Mouse (Mus musculus): ENCODE results near the gene Slc44a2.
A peak's percentile ranks its signal among the peaks of the same experiment; 100 is the strongest.
"Not testable (repeated sequence)": the region's sequence is repeated elsewhere in the genome, so short reads cannot be mapped to it uniquely, and the experiment has no call there.

The Slc44a2 gene

DNA sequence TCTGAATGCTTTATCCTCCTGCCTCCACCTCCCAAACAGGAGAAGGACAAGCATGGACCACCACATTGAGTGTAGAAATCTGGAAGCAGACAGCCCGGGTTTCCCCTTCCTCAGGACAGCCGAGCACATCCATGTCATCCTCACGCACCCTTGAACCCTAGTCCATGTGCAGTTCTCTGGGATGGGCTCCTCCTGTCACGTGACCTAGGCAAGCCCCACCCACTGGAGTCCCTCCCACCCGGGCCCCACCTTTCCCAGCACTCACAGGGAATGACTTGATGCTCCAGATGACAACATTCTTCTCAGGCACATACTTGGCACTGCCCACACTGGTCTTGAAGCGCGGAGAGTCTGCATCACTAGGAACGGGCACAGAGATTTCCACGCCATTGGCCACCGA is 21.5 kb upstream of the Slc44a2 start:
- DNase-seq (ENCODE audit: extremely low spot score, low read depth, low spot score): no peak

DNA sequence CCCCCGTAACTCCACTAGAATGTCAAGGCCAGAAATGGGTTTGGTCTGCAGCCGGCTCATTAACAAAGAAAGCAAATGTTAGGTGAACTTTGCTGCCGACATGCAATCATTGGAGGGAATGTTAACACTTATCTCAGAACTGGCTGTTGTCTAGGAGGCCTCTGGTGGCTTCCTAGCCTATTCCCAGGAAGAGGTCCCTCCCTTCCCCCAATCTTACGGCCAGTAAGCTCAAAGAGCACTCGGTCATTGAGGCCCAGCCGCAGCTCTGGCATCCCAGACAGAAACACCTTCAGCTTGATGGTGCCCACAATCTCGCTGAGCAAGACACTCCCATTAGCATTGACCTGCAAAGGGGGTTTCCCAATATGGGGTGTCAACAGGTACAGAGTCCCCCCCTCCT is 15.4 kb upstream of the Slc44a2 start:
- DNase-seq (ENCODE audit: extremely low spot score, low read depth, low spot score): no peak

DNA sequence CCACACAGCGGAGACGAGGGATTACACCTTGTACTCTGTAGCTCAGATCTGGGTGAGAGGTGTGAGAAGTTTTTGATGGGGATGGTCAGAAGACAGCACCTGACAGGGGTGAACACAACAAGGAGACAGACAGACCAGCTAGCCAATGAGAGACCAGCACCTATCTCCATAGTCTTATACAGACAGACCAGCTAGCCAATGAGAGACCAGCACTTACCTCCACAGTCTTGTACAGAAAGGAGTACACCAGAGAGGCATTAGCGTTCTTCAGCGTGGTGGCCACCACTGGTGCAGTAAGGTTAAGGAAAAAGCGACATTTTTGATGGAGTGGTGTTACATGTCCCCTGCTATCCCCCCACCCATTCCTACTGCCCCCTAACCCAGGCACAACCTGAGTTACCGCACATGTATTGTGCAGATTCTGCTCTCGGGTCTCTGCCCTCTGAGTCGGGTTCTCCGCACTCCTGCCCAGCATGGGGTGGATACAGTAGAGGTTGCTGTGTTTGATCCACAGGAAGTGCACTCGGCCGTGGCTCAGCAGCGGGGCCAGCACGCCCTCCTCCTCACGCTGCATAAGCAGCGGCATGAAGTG is 11.3 kb upstream of the Slc44a2 start:
- DNase-seq (ENCODE audit: extremely low spot score, low read depth, low spot score): no peak

DNA sequence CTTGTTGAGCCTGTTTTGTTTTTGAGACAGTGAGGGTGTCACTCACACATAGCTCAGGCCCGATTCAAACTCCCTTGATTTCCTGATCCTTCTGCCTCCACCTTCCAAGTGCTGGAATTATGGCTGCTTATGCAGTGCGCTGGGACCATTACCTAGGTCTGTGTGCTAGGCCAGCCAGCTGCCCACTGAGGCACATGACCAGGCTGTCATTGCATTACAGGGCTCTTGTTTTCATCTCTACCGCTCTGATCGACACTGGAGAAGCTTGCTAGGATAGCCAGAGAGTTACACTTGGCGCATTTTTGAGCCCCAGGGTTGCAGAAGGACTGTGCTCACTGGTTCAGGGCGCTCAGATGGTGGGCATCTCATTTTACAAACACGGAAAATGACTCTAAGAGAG is 8.8 kb upstream of the Slc44a2 start:
- DNase-seq (ENCODE audit: extremely low spot score, low read depth, low spot score): no peak

DNA sequence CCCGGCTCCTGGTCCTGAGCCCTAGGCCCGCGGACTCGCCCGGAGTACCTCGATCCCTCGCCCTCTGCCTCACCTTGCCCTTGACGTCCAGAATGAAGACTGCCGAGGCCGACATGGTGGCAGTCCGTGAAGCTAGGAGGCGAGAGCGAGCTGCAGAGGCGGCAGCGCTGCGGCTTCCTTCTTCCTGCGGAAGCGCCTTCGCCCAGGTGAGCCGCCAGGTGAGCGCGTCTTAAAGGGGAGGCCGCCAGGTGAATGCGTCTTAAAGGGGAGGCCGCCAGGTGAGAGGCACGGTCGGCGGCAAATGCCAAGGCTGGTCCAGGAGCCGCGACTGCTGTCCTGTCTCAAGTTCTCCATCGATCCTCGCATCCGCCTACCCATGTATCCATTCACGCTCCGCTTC is 8.4 kb upstream of the Slc44a2 start, which contains the start of gene Ap1m2:
TSS of gene Ap1m2 (minus strand) at position 204 of the 400 bp plus-strand sequence.
- no peak for DNase-seq (ENCODE audit: extremely low spot score, low read depth, low spot score)

DNA sequence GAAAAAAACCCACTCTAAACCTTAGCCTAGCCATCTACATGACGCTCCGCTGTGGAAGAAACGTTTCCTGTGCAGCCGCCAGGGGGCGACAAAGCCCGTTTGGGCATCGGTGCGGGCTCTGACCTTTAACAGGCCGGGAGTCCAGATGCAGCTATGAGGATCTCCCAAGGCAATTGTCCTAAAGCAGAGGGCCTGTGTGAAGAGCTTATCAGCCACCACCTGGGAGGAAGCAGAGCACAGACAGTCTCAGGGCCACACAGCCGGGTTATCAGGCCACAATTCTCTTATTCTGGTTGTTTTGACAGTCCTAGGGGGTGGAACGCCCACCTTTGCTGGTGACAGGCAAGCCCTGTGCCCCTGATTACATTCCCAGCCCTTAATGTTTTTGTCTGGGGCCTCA is 7.1 kb upstream of the Slc44a2 start:
- peak; percentile 53 for DNase-seq (ENCODE audit: extremely low spot score, low read depth, low spot score)

DNA sequence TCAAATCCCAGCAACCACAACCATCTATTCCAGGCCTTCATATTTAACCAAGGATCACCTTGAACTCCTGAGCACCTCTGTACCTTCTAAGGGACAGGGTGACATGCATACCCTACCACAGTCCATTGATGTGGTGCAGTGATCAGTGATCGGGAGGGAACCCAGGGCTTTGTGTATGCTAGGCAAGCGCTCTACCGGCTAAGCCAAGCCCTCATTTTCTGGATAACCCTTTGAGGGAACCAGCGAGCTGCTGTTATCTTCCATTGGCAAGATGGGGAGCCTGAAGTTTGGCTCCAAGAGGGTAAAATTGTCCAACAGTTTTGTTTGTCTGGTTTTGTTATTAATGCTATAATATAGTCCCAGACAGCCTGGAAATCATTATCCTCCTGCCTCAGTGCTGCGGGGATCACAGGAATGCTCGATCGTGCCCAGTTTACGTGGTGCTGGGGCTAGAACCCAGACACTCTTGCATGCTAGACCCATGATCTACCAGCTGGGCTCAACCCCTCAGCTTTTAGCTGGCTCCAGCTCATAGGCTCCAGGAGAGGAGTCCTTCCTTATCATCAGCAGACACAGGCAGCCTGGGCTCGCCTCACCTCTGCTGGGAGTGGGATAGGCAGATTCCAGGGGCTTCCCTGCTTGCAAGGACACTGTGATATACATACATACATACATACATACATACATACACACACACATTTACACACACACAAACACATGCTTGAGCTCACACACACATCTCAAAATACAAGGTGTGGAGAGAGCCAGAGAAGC is 5.9 kb upstream of the Slc44a2 start:
- no peak for DNase-seq (ENCODE audit: extremely low spot score, low read depth, low spot score)

DNA sequence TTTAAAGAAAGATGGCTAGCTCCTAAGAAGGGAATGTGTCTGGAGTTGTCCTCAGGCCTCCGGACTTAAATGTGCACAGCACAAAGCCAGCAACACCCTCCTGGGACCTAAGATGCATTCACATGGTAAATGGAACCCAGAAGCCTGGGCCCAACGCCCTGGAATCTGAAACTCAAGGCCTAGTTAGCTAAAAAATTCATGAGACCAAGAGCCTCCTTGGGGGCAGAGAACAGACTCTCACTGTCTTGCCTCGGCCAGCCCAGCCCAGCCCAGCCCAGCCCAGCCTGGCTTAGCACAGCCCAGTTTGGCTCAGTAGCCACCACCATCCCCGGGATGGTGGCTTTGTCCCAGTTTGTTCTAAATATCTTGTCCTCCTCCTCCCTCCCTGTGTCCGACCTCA is 5.1 kb upstream of the Slc44a2 start:
- no peak for DNase-seq (ENCODE audit: extremely low spot score, low read depth, low spot score)

DNA sequence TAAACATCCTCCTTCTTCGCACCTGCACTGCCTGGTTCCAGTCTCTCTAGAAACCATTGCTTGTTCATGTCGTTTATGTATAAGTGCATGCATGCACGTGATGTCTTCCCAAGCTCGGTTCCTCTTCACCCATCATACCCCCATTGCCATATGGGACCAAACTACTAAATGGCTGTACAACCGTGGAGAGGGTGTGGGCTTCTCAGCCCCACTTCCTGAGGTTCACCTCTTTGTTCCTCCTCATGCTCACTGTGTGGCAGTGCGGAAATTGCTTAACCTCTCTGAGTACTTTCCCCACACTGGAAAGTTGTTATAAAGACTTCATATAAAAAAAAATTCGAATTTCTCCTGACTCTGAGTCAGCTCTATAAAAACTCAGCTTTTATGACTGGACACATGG is 3.8 kb upstream of the Slc44a2 start:
- DNase-seq (ENCODE audit: extremely low spot score, low read depth, low spot score): no peak

DNA sequence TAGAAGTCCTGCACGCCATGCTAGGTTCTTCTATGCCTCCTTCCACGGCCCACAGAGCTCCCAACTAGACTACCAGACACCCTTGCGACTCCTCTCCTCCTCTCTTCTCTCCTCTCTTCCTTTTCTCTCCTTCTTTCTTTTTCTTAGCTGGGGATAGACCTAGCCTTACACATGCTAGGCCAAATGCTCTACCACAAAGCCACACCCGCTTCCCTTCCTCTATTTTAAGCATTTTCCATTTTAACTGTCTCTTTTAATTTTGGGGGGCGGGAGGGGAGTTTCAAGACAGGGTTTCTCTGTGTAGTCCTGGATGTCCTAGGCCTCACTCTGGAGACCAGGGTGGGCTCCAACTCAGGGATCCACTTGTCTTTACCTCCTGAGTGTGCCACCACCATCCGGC is 1.7 kb upstream of the Slc44a2 start:
- no peak for DNase-seq (ENCODE audit: extremely low spot score, low read depth, low spot score)

DNA sequence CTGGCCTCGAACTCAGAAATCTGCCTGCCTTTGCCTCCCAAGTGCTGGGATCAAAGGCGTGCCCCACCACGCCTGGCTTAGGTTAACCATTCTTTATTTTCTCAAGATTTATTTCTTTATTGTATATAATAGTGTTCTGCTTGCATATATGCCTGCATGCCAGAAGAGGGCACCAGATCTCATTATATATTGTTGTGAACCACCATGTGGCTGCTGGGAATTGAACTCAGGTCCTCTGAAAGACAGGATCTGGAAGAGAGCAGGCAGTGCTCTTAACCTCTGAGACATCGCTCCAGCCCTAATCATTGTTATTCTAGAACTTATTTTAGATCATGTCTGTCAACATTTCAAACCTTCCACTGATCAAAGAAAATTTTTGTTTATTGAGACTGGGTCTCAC is 995 bp upstream of the Slc44a2 start:
- DNase-seq (ENCODE audit: extremely low spot score, low read depth, low spot score): no peak

DNA sequence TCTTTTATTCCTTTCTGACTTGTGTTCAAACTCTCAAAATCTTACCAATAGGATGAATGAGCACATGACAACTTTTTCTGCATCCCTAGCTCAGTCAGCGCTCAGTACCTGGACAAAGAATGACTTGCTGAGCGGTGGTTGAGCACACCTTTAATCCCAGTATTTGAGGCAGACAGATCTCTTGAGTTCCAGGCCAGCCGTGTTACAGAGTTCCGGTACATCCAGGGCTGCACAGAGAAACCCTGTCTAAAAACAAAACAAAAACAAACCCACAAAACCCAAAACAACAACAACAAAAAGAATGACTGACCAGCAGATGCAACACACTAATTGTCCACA is 249 bp upstream of the Slc44a2 start:
- DNase-seq (ENCODE audit: extremely low spot score, low read depth, low spot score): peak; percentile 44

DNA sequence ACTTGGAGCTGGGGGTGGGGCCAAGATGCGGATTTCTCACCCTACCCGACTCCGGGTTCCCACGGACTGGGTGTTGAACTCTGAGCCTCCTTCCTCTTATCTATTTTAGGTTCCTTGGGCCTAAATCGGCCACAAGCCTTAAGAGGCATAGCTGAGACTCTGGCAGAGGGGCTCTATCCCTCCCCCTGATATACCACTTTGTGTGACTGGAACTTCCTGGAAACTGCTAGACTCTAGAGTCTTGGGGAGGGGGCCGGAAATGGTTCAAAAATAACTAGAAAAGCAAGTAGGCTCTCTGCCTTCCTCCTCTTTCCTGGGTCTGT is 976 bp downstream of the Slc44a2 start:
- no peak for DNase-seq (ENCODE audit: extremely low spot score, low read depth, low spot score)

DNA sequence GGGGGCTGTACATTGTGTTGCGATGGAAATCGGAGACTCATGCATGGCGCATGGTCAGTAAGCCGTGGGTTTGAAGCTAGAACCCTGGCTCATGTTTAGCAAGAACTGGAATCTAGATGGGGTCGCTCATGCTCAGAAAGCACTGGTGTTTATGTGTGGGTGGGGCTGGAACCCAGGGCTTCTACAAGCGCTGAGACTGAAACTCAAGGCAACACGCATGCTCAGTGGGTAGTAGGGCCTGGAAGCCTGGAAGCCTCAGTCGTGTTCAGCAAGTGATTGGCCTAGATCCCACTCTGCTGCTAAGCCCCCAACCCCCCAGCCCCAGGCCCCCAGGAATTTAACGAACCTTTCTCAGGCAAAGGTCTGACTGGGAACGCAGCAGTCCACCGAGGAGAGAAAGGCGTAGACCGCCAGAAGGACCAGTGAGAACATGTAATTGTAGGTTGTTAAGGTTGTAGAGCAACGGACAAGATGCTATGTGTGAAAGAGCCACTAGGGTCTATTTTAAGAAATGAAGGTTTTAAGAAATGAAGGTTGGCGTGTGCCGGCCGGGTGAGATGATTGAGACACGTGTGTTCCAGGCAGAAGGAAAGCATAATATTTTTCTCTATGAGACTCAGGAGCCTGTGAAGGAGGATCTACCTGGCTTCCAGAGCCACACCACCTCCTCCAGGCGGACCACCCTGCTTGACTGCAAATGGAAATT is 1.9 kb downstream of the Slc44a2 start:
- no peak for DNase-seq (ENCODE audit: extremely low spot score, low read depth, low spot score)

DNA sequence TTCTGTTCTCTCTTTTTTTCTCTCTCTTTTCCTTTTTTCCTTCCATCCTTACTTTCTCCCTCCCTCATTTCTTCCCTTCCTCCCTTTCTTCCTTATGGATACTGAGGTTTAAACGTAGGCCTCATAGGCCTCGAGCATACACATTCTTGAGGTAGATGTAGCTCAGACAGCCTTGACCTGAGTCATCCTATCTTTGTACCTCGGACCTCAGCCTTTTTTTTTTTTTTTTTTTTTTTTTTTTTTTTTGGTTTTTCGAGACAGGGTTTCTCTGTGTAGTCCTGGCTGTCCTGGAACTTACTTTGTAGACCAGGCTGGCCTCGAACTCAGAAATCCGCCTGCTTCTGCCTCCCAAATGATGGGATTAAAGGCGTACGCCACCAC is 2.4 kb downstream of the Slc44a2 start:
- not testable (repeated sequence) for DNase-seq (ENCODE audit: extremely low spot score, low read depth, low spot score)

DNA sequence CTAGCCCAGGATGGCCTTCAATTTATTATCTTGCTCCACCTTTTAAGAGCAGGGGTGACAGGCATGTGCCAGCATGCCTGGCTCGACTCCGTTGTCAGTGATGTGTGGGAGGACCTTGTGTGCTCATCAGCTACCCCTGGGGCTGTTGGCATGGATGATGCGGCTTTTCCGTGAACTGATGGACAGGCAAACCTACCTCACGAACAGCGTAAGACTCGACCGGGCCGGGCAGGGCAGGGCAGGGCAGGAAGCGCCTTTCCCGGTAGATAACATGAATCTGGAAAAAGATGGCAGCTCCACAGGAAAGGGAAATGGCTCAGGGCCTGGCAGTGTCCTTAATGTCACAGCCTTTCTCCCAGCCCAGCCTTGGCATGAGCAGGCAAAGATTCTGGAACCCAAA is 3.8 kb downstream of the Slc44a2 start:
- DNase-seq (ENCODE audit: extremely low spot score, low read depth, low spot score): no peak

DNA sequence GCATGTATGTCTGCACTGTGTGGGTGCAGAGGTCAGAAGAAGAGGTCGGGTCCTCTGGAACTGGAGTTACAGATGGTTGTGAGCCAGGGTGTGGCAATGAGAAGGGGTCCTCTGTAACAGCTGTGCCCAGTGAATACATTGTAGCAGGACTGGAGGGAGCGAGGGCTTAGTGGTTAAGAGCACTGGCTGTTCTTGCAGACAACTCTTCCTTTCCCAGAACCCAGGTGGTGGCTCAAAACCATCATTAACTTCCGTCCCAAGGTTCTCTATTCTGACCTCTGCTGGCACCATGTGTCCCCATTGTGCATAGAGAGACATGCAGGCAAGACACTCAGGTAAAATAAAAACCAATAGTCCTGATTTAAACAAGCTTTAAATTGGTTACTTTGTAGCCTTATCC is 7.1 kb downstream of the Slc44a2 start:
- DNase-seq (ENCODE audit: extremely low spot score, low read depth, low spot score): no peak

DNA sequence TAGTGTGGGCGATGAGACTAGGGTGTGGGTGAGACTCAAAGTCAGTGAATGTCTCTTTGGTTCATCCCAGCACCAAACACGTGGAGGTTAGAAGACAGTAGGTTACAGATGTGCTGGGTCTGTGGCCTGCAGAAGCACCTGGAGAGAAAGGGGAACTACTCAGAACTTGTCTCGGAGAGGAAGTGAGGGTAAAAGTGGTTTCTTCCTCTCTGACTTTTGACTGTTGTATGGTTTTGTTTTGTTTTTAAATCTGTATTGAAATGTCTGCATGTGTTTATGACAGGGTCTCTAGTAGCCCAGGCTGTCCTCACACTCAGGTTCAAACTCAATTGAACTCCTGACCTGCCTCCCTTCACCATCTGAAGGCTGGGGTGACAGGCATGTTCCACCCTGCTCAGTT is 7.5 kb downstream of the Slc44a2 start:
- DNase-seq (ENCODE audit: extremely low spot score, low read depth, low spot score): no peak

DNA sequence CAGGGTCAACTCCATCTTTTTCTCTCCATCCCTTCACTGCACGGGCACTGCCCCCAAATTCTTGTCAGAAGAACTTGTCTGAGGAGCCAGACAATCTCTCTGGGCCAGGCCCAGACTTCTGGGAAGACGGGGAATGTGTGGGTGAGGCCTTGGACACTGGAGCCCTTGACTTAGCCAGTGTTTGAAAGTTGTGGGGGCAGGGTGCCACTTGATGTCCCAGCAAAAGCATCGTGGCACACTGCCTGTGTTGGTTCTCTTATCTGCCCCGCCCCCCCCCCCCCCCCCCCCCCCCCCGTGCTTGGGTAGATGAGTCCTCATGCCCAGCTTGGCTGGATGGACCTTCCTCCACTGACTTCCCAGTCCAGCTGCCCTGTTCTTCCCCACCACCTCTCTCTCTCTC is 8.5 kb downstream of the Slc44a2 start:
- DNase-seq (ENCODE audit: extremely low spot score, low read depth, low spot score): no peak

DNA sequence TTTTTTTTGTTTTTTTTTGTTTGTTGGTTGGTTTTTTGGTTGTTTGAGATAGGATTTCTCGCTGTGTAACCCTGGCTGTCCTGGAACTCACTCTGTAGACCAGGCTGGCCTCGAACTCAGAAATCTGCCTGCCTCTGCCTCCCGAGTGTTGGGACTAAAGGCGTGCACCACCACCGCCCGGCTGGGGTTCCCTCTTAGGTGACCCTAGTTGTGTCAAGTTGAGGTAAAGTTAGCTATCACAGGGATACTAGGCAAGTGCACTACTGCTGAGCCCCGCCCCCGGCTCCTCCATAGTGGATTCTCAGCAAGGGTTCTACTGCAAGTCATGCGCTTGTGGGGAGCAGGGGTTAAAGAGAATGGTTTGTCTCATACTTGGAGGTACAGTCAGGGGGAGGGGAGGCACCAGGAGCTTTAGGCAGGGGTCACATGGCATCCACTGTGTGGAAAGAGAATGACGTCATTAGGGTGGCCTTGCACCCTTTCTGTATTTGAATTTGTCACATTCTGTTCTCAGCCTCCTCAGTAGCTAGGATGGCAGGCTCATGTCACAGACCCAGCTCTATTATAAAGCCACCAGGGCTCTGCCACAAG is 9.3 kb downstream of the Slc44a2 start:
- DNase-seq (ENCODE audit: extremely low spot score, low read depth, low spot score): no peak

DNA sequence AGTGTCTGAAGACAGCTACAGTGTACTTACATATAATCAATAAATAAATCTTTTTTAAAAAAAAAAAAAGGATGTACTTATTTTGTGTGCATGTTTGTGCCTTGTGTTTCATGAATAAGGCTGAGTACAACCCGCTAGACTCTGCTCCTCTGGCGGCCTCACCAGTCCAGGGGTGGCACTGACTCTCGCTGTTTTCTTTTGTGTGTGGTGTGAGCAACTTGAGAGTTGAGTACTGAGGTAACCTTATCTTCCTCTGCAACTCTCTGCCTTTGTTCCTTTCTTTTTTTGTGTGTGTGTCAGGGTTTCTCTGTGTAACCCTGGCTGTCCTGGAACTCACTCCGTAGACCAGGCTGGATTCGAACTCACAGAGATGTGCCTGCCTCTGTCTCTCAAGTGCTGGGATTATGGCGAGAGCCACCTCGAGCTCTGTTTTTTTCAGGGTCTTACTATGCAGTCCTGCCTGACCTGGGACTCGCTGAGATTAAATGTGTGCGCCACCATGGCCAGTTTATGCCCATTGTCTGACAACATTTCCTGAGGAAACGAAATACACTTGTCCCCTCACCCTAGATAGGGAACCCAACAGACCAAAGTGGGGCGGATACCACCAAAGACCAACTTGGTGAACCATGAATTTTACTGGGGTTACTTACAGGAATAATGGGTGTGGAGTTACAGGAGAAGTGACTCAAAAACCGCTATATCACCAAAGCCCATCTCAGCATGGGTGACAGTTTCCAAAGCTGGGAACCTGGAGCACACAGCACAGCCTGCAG is 11.1 kb downstream of the Slc44a2 start:
- no peak for DNase-seq (ENCODE audit: extremely low spot score, low read depth, low spot score)
